Mouse (Mus musculus) midbrain, embryonic 10.5 days (tissue): ENCODE results near the gene Ctrb1. TPM values are rescaled to one million over a fixed set of nuclear protein-coding genes. Genes with fewer than 3 reads are reported as not detected.

Experiments used
- DNase-seq: peaks from one replicate; pipeline ENCODE4 v3.0.0-alpha.2; 2017; ENCODE audit warnings: low spot score
- H3K27ac ChIP-seq: fragments of 300-500 bp; sonication (generic); replicated peaks from 2 replicates; pipeline ENCODE4 v1.5.1; 2016; ENCODE audit warnings: mild to moderate bottlenecking
- H3K27me3 ChIP-seq: fragments of 300-500 bp; sonication (generic); 2 replicates; pipeline ENCODE4 v1.6.1; 2016; ENCODE audit warnings: low read depth, mild to moderate bottlenecking; ENCODE audit not compliant: poor library complexity, severe bottlenecking
- H3K36me3 ChIP-seq: fragments of 300-500 bp; sonication (generic); 2 replicates; pipeline ENCODE4 v1.6.1; 2016; ENCODE audit warnings: mild to moderate bottlenecking, moderate library complexity
- H3K4me1 ChIP-seq: fragments of 300-500 bp; sonication (generic); 2 replicates; pipeline ENCODE4 v1.6.1; 2016
- H3K4me3 ChIP-seq: fragments of 300-500 bp; sonication (generic); 2 replicates; pipeline ENCODE4 v1.5.1; 2016; ENCODE audit warnings: mild to moderate bottlenecking, moderate library complexity
- H3K9me3 ChIP-seq: fragments of 300-500 bp; sonication (generic); replicated peaks from 2 replicates; pipeline ENCODE4 v1.6.1; 2016; ENCODE audit warnings: mild to moderate bottlenecking
- WGBS: fragments of 180-500 bp; shearing (Covaris S2); methylation state at CpG from one replicate; pipeline ENCODE4 v1.1.7; 2016; 5-methylcytosine and 5-hydroxymethylcytosine counted together
- microRNA-seq: library from miRNA; unstranded; fragments of <30 nt; microRNA quantifications from one replicate; pipeline ENCODE4, GENCODE M21; 2017
- polyA plus RNA-seq: library from polyadenylated mRNA; unstranded; fragments of >200 nt; fragmentation: Nextera tagmentation; extraction: Ambion mirVana; gene quantifications from 2 replicates; pipeline ENCODE4 v1.2.1, GENCODE M21; 2016

Gene Ctrb1
- polyA plus RNA-seq, 1 experiment from 2014 or later, result not detected

GRCm38 (mm10) chr8:111641064-111641463 lies 49.7 kb downstream of the Ctrb1 start:
- peaks cover 12% of the 10 kb centered on the region for H3K4me1 ChIP-seq

GRCm38 (mm10) chr8:111638086-111638485 lies 52.7 kb downstream of the Ctrb1 start:
- H3K27me3 ChIP-seq, result no peaks in the 10 kb centered on the region
- no peak overlapping the region for H3K4me3 ChIP-seq
- H3K4me1 ChIP-seq, result peaks cover 8% of the 10 kb centered on the region
- no peak for DNase-seq
- no peaks in the 10 kb centered on the region for H3K9me3 ChIP-seq
- no peak overlapping the region for H3K27ac ChIP-seq
- H3K36me3 ChIP-seq, result no peaks in the 10 kb centered on the region

More at GRCm38 (mm10) chr8:111641064-111641463, 49.7 kb downstream of the Ctrb1 start:
- no peaks in the 10 kb centered on the region for H3K27me3 ChIP-seq
- no peak overlapping the region for H3K27ac ChIP-seq
- WGBS, result 96% methylated on average over 2 of the region's 2 CpGs
- H3K36me3 ChIP-seq, result peaks cover 7% of the 10 kb centered on the region
- H3K4me3 ChIP-seq, result no peak overlapping the region
- no peaks in the 10 kb centered on the region for H3K9me3 ChIP-seq
- DNase-seq, result no peak

Small RNA genes within 50 kb of the gene (microRNA-seq; reads per million reads assigned to microRNA genes)
- not detected for gene Mir7076

Other genes with a start within 250 kb of the Ctrb1 start
- gene Wdr59, start 168.9 kb downstream of the Ctrb1 start, polyA plus RNA-seq, result 4.2 and 4.8 TPM in 2 replicates
- gene Znrf1, start 154.9 kb downstream of the Ctrb1 start, polyA plus RNA-seq, result 28.1 and 32.2 TPM in 2 replicates
- 0.09 and 0.12 TPM in 2 replicates for gene Ldhd, start 60.6 kb downstream of the Ctrb1 start, polyA plus RNA-seq
- gene Zfp1, start 47.6 kb downstream of the Ctrb1 start, polyA plus RNA-seq, result 22.2 and 22.4 TPM in 2 replicates
- gene Bcar1, start 52.8 kb upstream of the Ctrb1 start, polyA plus RNA-seq, result 52.4 and 53.7 TPM in 2 replicates
- 205 and 225 TPM in 2 replicates for gene Cfdp1, start 163.3 kb upstream of the Ctrb1 start, polyA plus RNA-seq
- 10.3 TPM in 2 replicates for gene Tmem170, start 185.7 kb upstream of the Ctrb1 start, polyA plus RNA-seq
- 2.1 and 2.9 TPM in 2 replicates for gene Chst5, start 219.4 kb upstream of the Ctrb1 start, polyA plus RNA-seq
- 26.7 TPM in 2 replicates for gene Tmem231, start 242.9 kb upstream of the Ctrb1 start, polyA plus RNA-seq
- 235 and 259 TPM in 2 replicates for gene Gabarapl2, start 249.7 kb upstream of the Ctrb1 start, polyA plus RNA-seq